Mouse (Mus musculus) G1E (cell line): ENCODE results near the gene 4930455H04Rik. TPM values are rescaled to one million over a fixed set of nuclear protein-coding genes. Genes with fewer than 3 reads are reported as not detected.

Experiments used
- ATAC-seq: 2 replicates; pipeline ENCODE4 v1.8.0; 2016; ENCODE audit warnings: mild to moderate bottlenecking; ENCODE audit not compliant: insufficient number of reproducible peaks, poor library complexity, low FRiP score, severe bottlenecking; ENCODE audit errors: extremely low read depth
- DNase-seq: peaks from one replicate; pipeline ENCODE4 v3.0.0; 2012; ENCODE audit warnings: low spot score
- H3K27me3 ChIP-seq: 2 replicates; pipeline ENCODE4 v1.6.1; 2012; ENCODE audit warnings: mild to moderate bottlenecking, low read length, inconsistent platforms; ENCODE audit not compliant: insufficient read depth
- H3K36me3 ChIP-seq: replicated peaks from 2 replicates; pipeline ENCODE3; 2012; ENCODE audit warnings: mild to moderate bottlenecking, inconsistent platforms
- H3K4me1 ChIP-seq: 2 replicates; pipeline ENCODE4 v1.6.1; 2012; ENCODE audit warnings: low read depth, low read length, inconsistent platforms, mixed read lengths; ENCODE audit not compliant: insufficient read depth
- H3K4me3 ChIP-seq: 2 replicates; pipeline ENCODE4 v1.5.1; 2012; ENCODE audit warnings: low read depth, mild to moderate bottlenecking, inconsistent platforms, low read length, moderate library complexity, mixed read lengths
- H3K9me3 ChIP-seq: replicated peaks from 2 replicates; pipeline ENCODE4 v1.6.1; 2012; ENCODE audit warnings: inconsistent platforms
- CTCF ChIP-seq: IDR thresholded peaks from 2 replicates; pipeline ENCODE4 v1.5.1; 2012; ENCODE audit warnings: low read depth, low read length, inconsistent platforms, mixed read lengths
- GATA1 ChIP-seq: IDR thresholded peaks from 2 replicates; pipeline ENCODE4 v1.6.1; 2012; ENCODE audit warnings: borderline replicate concordance, low read length, inconsistent platforms, mixed read lengths
- GATA2 ChIP-seq: IDR thresholded peaks from 2 replicates; pipeline ENCODE4 v1.6.1; 2012; ENCODE audit warnings: low read depth, low read length, inconsistent platforms, borderline replicate concordance
- POLR2AphosphoS5 ChIP-seq: IDR thresholded peaks from 2 replicates; pipeline ENCODE4 v1.6.1; 2012; ENCODE audit warnings: low read depth, low read length, inconsistent platforms; ENCODE audit not compliant: insufficient replicate concordance
- TAL1 ChIP-seq: conservative IDR thresholded peaks from 2 replicates; pipeline ENCODE4 v1.6.1; 2012; ENCODE audit warnings: low read depth, low read length, inconsistent platforms, mixed read lengths
- polyA plus RNA-seq: library from polyadenylated mRNA; stranded (reverse); fragments of >175 nt; gene quantifications from 2 replicates; pipeline ENCODE4 v1.2.3, GENCODE M21; 2012
- total RNA-seq, 2 experiments: library from RNA; stranded (forward) in 1 of 2; stranded (reverse) in 1 of 2; fragments of 200-1000 nt in 1 of 2; fragments of >200 nt in 1 of 2; fragmentation: Nextera tagmentation in 1 of 2; gene quantifications; 2 replicates each; pipeline ENCODE4 v1.2.3; 2014 to 2017

The 4930455H04Rik gene
- total and polyA plus RNA-seq, 3 experiments: not detected

GRCm38 (mm10) chr3:116969786-116970185, 1.7 kb downstream of the 4930455H04Rik start:
- Histone ChIP-seq H3K4me3 (no peak overlapping the region), H3K4me1 (no peaks in the 10 kb centered on the region), H3K27me3 (no peaks in the 10 kb centered on the region; the same call in 1 of the 2 replicates), H3K9me3 (no peaks in the 10 kb centered on the region), H3K36me3 (no peaks in the 10 kb centered on the region)
- no peak for TF ChIP-seq GATA2
- TF ChIP-seq TAL1: no peak
- no peak for TF ChIP-seq GATA1
- no peak for TF ChIP-seq CTCF
- TF ChIP-seq POLR2AphosphoS5: no peak
- ATAC-seq: no peak
- DNase-seq: no peak

- no peak overlapping the region for H3K4me3 ChIP-seq
- no peaks in the 10 kb centered on the region for H3K36me3 ChIP-seq
- H3K27me3 ChIP-seq: no peaks in the 10 kb centered on the region
- H3K4me1 ChIP-seq: no peaks in the 10 kb centered on the region
- ATAC-seq (no peak), DNase-seq (no peak)
- H3K9me3 ChIP-seq: no peaks in the 10 kb centered on the region
- no peak for TF ChIP-seq TAL1
- TF ChIP-seq GATA1: no peak
- no peak for TF ChIP-seq POLR2AphosphoS5
- TF ChIP-seq CTCF: no peak
- no peak for TF ChIP-seq GATA2
Measured at GRCm38 (mm10) chr3:116981811-116982575, 13.9 kb downstream of the 4930455H04Rik start.

GRCm38 (mm10) chr3:116985042-116985455, 17.0 kb downstream of the 4930455H04Rik start:
- ATAC-seq (no peak), DNase-seq (no peak)
- TF ChIP-seq CTCF (no peak), GATA1 (no peak), POLR2AphosphoS5 (no peak), TAL1 (no peak), GATA2 (no peak)
- H3K4me3 ChIP-seq: no peak overlapping the region
- H3K4me1 ChIP-seq: no peaks in the 10 kb centered on the region
- H3K9me3 ChIP-seq: no peaks in the 10 kb centered on the region
- H3K36me3 ChIP-seq: no peaks in the 10 kb centered on the region
- H3K27me3 ChIP-seq: peaks cover 5% of the 10 kb centered on the region; the same call in 1 of the 2 replicates

GRCm38 (mm10) chr3:116985741-116986140, 17.7 kb downstream of the 4930455H04Rik start:
- TF ChIP-seq GATA2 (no peak), CTCF (no peak)
- no peak overlapping the region for H3K4me3 ChIP-seq
- DNase-seq: no peak

GRCm38 (mm10) chr3:116986451-116986850, 18.4 kb downstream of the 4930455H04Rik start:
- DNase-seq: no peak
- H3K4me1 ChIP-seq: no peaks in the 10 kb centered on the region
- no peaks in the 10 kb centered on the region for H3K9me3 ChIP-seq
- no peak for ATAC-seq
- H3K36me3 ChIP-seq: no peaks in the 10 kb centered on the region
- H3K27me3 ChIP-seq: peaks cover 5% of the 10 kb centered on the region; the same call in 1 of the 2 replicates
- no peak for TF ChIP-seq POLR2AphosphoS5
- no peak for TF ChIP-seq TAL1
- TF ChIP-seq CTCF: no peak
- no peak for TF ChIP-seq GATA2
- TF ChIP-seq GATA1: no peak
- no peak overlapping the region for H3K4me3 ChIP-seq

More at GRCm38 (mm10) chr3:116985741-116986140, 17.7 kb downstream of the 4930455H04Rik start:
- ATAC-seq: no peak
- H3K9me3 ChIP-seq: no peaks in the 10 kb centered on the region
- no peaks in the 10 kb centered on the region for H3K36me3 ChIP-seq
- H3K27me3 ChIP-seq: peaks cover 5% of the 10 kb centered on the region; the same call in 1 of the 2 replicates
- H3K4me1 ChIP-seq: no peaks in the 10 kb centered on the region

- TF ChIP-seq TAL1 (no peak), POLR2AphosphoS5 (no peak), GATA1 (no peak), GATA2 (no peak), CTCF (no peak)
- no peaks in the 10 kb centered on the region for H3K4me1 ChIP-seq
- ATAC-seq: no peak
- H3K4me3 ChIP-seq: no peak overlapping the region
- DNase-seq: no peak
- H3K36me3 ChIP-seq: no peaks in the 10 kb centered on the region
- H3K27me3 ChIP-seq: peaks cover 5% of the 10 kb centered on the region; the same call in 1 of the 2 replicates
- H3K9me3 ChIP-seq: no peaks in the 10 kb centered on the region
Measured at GRCm38 (mm10) chr3:116988221-116988620, 20.2 kb downstream of the 4930455H04Rik start.

- Histone ChIP-seq H3K4me1 (no peaks in the 10 kb centered on the region), H3K4me3 (no peak overlapping the region), H3K27me3 (peaks cover 5% of the 10 kb centered on the region; the same call in 1 of the 2 replicates), H3K9me3 (no peaks in the 10 kb centered on the region), H3K36me3 (no peaks in the 10 kb centered on the region)
- TF ChIP-seq TAL1 (no peak), GATA1 (no peak), GATA2 (no peak), CTCF (no peak)
- no peak for ATAC-seq
- no peak for DNase-seq
Measured at GRCm38 (mm10) chr3:116991180-116991579, 23.1 kb downstream of the 4930455H04Rik start.
